Mouse (Mus musculus) erythroblast, adult 5-6 weeks (primary cell): ENCODE data around the gene Akt1. TPM values are rescaled to one million over a fixed set of nuclear protein-coding genes. Genes with fewer than 3 reads are reported as not detected.

Experiments
- ATAC-seq: replicated peaks from 2 replicates; pipeline ENCODE4 v1.8.0; 2016; ENCODE audit warnings: moderate number of reproducible peaks, mild to moderate bottlenecking, moderate TSS enrichment, inconsistent platforms; ENCODE audit not compliant: poor library complexity, low FRiP score, severe bottlenecking
- total RNA-seq, 2 experiments: library from RNA; stranded (forward) in 1 of 2; stranded (reverse) in 1 of 2; fragments of 150-400 nt in 1 of 2; fragments of 200-764, 138-1000 nt in 1 of 2; gene quantifications; 2 replicates each; pipeline versions ENCODE4 v1.2.3 to v1.2.4; 2015 to 2017; ENCODE audit warnings: low replicate concordance in 2 of 2

Gene Akt1
- total RNA-seq, 2 experiments from 2014 or later: 20.9 to 25.1 TPM

GRCm38 (mm10) chr12:112630796-112631195 is 43.9 kb downstream of the Akt1 start:
- ATAC-seq: no peak

DNA sequence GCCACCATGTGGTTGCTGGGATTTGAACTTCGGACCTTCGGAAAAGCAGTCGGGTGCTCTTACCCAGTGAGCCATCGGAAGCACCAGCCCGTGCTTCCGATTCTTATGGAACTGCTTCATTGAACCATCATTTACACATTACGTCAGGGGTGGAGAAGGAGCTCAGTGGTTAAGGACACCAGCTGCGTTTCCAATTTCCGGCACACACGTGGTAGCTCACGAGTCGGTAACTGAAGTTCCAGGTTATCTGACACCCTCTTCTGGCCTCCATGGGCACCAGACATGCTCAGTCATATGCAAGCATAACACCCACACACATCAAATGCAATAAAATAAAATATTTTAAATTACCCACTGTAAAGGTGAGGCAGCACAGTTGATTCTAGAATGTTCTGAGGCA is 44.7 kb downstream of the Akt1 start:
- no peak for ATAC-seq

DNA sequence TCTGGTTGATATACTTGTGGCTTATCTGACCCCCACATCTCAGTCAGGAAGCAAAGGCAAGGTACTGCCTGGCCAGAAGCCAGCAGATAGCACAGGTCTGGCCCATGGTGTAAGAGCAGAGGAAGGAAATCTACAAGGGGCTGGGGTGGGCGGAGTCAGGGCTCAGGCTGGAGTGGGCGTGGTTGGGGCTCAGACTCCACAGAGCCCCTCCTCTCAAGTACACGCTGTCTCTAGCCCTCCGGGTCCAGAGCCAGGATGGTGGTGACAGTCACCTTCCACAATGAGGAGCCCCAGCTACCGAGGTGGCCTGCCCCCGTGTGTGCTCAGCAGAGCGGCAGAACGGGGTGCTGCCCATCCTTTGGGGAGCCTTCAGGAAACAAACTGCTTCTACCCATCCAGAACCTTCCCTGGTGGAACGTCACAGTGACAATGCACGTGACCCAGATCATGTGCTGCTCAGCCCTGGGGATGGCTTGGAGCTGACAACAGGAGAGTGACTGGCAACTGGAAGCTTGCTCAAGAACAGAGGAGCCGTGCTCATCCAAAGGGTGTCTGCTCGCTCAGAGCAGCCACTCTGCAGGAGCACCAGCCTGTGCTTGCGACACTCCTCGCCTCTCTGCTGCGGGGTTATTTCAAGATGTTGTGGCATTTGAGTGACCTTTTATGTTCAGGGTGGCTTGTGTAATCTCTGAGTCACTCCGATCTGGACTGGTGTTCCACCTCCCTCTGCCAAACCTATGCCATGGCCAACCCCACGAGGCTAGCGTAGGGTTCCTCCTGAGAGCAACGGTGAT is 45.6 kb downstream of the Akt1 start:
- ATAC-seq: no peak

GRCm38 (mm10) chr12:112628197-112628596 is 46.5 kb downstream of the Akt1 start:
- no peak for ATAC-seq

DNA sequence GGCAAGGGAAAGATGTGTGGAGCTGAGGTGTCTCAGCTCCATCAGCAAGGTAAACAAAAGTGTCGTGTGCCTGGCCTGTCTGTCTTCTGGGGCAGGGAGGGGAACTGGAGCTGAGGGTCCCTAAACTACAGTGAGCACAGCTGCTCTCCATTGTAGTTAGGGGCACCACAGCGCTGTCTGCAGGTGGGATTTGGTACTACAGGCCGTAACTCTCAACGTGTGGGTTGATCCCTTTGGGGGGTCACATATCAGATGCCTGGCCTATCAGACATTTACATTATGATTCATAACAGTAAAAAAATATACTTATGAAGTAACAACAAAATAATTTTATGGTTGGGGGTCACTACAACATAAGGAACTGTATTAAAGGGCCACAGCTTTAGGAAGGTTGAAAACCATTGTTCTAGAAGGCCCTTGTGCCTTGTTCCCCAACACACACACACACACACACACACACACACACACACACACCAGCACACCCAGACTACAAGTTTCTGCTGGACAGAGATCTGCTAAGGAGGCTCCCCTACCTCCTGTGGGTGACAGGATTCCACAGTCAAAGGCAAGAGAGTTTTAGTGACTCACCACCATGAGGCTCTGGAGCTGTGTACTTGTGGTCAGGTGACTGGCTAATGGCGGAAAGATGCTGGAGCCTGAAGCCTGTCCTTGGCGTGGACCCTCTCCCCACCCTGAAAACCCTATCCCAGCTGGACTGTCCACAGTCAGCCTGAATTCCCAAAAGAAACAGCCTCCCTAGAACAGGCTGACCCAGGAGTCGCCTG is 47.4 kb downstream of the Akt1 start:
- ATAC-seq: no peak

- no peak for ATAC-seq
These were observed 48.2 kb downstream of the Akt1 start for GRCm38 (mm10) chr12:112626455-112626854.

DNA sequence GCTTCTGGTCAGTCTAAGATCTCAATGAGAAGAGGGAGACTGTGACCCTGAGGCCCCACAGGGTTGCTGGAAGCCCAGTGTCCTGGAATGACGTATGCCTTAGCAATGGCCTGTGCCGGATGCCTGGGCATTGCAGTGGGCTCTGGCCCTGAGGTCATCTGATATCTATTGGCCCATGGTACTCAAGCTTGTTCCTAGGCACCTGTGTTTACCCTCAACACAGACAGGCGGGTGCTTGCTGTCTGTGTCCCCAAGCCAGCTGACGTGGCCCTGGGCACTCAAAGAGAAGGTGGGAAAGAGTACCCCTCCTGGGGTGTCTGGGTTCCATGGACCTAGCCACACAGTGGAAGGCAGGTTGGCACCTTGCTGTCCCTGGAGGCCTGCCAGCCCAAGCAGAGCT is 49.0 kb downstream of the Akt1 start:
- ATAC-seq: no peak

- ATAC-seq: peak; percentile 51; the same call in 1 of the 2 replicates
These were observed 50.9 kb downstream of the Akt1 start for GRCm38 (mm10) chr12:112623742-112624141.

DNA sequence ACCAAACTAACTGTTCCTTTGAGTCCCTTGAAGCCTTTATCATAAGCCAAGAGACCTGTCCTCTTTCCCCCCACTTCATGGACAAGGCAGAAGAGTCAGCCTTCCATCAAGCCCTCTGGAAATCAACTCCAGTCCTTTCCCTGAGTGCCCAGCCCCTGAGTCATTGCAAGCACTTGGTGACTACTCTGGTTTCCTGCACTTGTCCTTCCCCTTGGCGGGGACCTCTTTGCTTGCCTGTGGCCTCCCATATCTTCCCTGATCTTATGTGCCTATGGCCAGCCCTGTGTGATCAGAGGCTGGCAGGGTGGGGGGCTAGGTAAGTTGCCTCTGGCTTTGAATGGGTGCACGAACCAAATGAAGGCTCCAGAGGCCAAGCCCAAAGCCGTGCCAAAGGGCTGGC is 52.8 kb downstream of the Akt1 start:
- no peak for ATAC-seq

DNA sequence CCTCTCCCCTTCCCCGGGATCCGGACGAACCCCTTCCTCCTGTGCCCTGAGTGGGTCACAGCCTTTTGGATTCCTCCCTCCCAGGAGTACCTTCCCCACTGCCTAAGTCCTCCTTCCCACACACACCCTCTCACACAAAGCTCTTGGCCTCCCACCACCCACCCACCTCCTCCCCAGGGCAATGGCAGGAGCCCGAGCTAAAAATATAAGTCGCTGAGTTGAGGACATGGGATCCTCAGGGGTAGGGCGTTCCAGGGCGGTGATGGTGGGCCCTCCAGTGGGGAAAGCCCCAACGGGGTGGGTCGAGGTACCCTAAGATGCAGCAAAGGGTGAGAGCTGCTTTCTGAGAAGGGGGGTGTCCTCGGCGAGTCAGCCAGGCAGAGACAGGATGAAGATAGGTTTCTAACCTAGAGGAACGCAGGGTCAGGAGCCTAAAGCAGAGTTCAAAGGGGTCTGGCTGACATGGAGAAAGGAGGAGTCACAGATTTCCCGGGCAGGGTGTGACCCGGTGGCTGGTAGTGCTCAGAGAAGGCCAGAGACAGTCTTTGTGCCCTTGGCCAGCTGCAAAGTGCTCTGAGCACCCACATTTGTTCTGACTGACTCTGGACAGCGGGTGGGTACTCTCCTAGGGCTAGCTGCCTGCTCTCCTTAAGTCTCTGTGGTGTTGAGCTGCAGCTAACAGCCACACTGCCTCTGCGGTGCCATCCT is 54.2 kb downstream of the Akt1 start:
- no peak for ATAC-seq

- ATAC-seq: no peak
These were observed 54.9 kb downstream of the Akt1 start, which contains the start of gene Adssl1 for GRCm38 (mm10) chr12:112619686-112620353. Gene Adssl1, plus strand, starts transcription at chr12:112620045.

DNA sequence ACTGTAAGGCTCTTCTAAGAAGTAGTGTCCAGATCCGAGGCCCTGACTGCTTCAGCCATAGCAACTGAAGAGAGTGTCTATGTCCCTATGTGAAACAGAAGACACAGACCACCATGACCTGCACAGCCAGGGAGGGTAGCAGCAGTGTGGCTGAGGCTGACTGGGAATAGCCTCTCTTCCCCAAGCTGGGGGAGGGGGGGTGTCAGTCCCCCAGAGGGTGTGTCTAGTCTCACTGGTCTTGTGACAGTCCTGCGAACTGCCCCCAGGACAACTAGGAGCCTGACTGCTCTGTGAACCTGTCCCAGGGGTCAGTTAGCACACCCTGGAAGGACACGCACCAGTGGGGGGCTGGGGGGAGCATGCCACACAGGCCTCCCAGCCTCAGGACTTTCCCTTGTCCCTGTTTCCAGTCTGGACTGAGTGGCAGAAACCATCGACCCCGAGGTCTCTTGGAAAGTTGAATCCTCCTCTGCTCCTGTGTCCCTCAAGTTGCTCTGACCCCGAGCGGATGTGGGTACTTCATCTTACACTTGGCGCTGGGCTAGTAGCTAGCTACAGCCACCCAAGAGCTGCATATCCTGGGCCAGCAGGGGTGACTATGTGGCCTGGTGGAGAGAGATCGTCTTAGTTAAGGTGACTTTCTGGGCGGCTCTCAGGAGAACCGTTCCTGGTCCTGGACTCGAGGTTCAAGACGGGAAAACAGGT is 55.6 kb downstream of the Akt1 start:
- ATAC-seq: no peak

DNA sequence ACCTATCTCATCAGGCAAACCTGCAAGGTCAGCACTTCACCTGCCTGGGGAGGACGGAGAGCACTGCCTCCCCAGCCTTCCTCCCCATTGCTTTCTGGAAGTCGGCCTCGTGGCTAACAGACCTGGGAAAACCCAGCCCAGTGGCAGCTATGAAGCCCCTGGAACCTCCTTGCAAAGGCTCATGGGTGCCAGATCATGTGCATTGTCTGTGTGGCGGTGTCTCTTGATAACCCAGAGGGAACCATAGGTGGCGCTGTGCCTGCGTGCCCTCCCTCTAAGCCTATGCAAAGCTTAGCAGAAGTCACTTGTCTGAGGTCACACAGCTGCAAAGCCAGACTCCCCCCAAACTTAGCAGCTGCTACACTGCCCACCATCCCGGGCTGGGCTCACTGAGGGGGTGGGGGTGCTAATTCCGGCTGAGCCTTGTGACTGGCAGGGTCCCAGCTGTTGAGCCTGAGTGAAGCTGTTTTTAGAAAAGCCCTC is 56.7 kb downstream of the Akt1 start:
- no peak for ATAC-seq

- ATAC-seq: no peak
These were observed 57.5 kb downstream of the Akt1 start for GRCm38 (mm10) chr12:112617184-112617583.

GRCm38 (mm10) chr12:112616668-112617067 is 58.0 kb downstream of the Akt1 start:
- no peak for ATAC-seq

DNA sequence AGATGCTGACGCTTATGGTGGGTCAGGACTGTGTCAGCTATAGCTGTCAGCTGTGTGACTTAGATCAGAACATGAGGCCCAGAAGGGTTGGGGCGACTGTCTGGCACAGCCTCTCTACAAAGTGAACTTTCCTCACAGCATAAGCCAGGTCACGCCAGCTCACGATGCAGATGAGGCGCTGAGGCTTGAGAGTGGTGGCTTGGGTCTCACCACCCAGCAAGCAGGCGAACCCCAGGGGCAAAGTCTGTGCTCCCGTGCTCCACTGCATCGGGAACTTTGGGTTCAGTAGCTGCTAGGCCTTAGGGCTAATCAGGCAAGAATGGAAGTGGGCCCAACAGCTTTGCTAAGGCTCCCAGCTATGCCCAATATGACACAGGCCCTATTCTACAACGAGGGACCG is 65.7 kb downstream of the Akt1 start:
- ATAC-seq: no peak

GRCm38 (mm10) chr12:112606998-112607397 is 67.7 kb downstream of the Akt1 start:
- ATAC-seq: no peak

GRCm38 (mm10) chr12:112605766-112606165 is 68.9 kb downstream of the Akt1 start:
- peak; percentile 53; the same call in 1 of the 2 replicates for ATAC-seq
